In genomic region chr6:50763121-50763520, GRCm38 (mm10) we compare ENCODE assay signal across 8 mouse cellular contexts.
A peak's percentile ranks its signal among the peaks of the same experiment; 100 is the strongest.
DNase-seq lines count a peak whose midpoint lies in the region; ATAC-seq lines count a peak whose summit lies in the region.

No protein-coding gene starts in this region.

- H3K36me3 ChIP-seq in hindbrain, embryonic 10.5 days, result no peaks in the 10 kb centered on the region
- no peaks in the 10 kb centered on the region for H3K36me3 ChIP-seq in hindbrain, embryonic 12.5 days

- no peaks in the 10 kb centered on the region for H3K27me3 ChIP-seq in hindbrain, embryonic 10.5 days (ENCODE audit: insufficient read depth, poor library complexity, severe bottlenecking)
- H3K27me3 ChIP-seq in hindbrain, embryonic 12.5 days, result no peaks in the 10 kb centered on the region

- H3K4me2 ChIP-seq in hindbrain, embryonic 12.5 days (replicated peaks), result no peak overlapping the region

- WGBS in hindbrain, embryonic 10.5 days, result 53% methylated on average over 4 of the region's 4 CpGs
- 46% methylated on average over 4 of the region's 4 CpGs for WGBS in hindbrain, embryonic 12.5 days

- H3K27ac ChIP-seq in hindbrain, embryonic 10.5 days, result peak overlapping the region; percentile 69; the same call in 1 of the 2 replicates
- H3K27ac ChIP-seq in hindbrain, embryonic 12.5 days, result no peak overlapping the region

- H3K9ac ChIP-seq in hindbrain, embryonic 12.5 days, result no peak overlapping the region

- peak; percentile 26 for DNase-seq in hindbrain, embryonic 10.5 days (ENCODE audit: low spot score)
- DNase-seq in ES-CJ7 (ENCODE audit: low read depth, low spot score), result peak; percentile 23
- DNase-seq in adrenal gland, postnatal 25 days, result peak; percentile 22
- peak; percentile 32 to 37 for DNase-seq in kidney, postnatal 36 days
- DNase-seq in retina, postnatal 1 day, result no peak
- no peak for DNase-seq in retina, embryonic 14.5 days (ENCODE audit: low spot score)

- peaks cover 20% of the 10 kb centered on the region for H3K4me1 ChIP-seq in hindbrain, embryonic 10.5 days (replicated peaks)
- H3K4me1 ChIP-seq in hindbrain, embryonic 12.5 days, result peaks cover 10% of the 10 kb centered on the region

- ATAC-seq in hindbrain, embryonic 12.5 days (ENCODE audit: low FRiP score), result no peak
- ATAC-seq in activated CD4-positive, CD25-positive, alpha-beta regulatory T cell, adult 4 months, result no peak

- no peaks in the 10 kb centered on the region for H3K9me3 ChIP-seq in hindbrain, embryonic 10.5 days
- H3K9me3 ChIP-seq in hindbrain, embryonic 12.5 days (replicated peaks), result no peaks in the 10 kb centered on the region

- H3K4me3 ChIP-seq in hindbrain, embryonic 10.5 days, result no peak overlapping the region
- H3K4me3 ChIP-seq in hindbrain, embryonic 12.5 days, result no peak overlapping the region

Comparison
In these comparisons a context has a peak if more than half of its experiments do, and no peak if none do; other contexts are left out.
1. DNase-seq: peak in hindbrain, embryonic 10.5 days (single experiment), ES-CJ7 (single experiment), adrenal gland, postnatal 25 days (single experiment) and kidney, postnatal 36 days (2 of 2); none in retina, postnatal 1 day (single experiment) and retina, embryonic 14.5 days (single experiment).